24 mouse cellular contexts compared by ENCODE assay signal in genomic region chr7:34867289-34867688, GRCm38 (mm10). TPM values are rescaled to one million over a fixed set of nuclear protein-coding genes. Genes with fewer than 3 reads are reported as not detected.
A peak's percentile ranks its signal among the peaks of the same experiment; 100 is the strongest.
DNase-seq lines count a peak whose midpoint lies in the region; ATAC-seq and TF ChIP-seq lines count a peak whose summit lies in the region.
"Had no signal": no experiment of that assay in that cellular context is flagged by ENCODE, and none has a peak within 500 bp of the region (broad histone marks: within the 10 kb centered on the region; RNA-seq: fewer than 3 reads in every experiment).

No protein-coding gene starts in this region.

- TF ChIP-seq CTCF in midbrain, postnatal 0 days (IDR thresholded peaks at IDR 0.05) = no peak

- no peaks in the 10 kb centered on the region for H3K4me1 ChIP-seq in kidney, embryonic 14.5 days (ENCODE audit: control insufficient read depth, insufficient read depth, low read length)
- H3K4me1 ChIP-seq in midbrain, embryonic 15.5 days = peaks cover 19% of the 10 kb centered on the region; the same call in 1 of the 2 replicates
- H3K4me1 ChIP-seq in midbrain, postnatal 0 days (ENCODE audit: insufficient read depth, low read length) = no peaks in the 10 kb centered on the region
- H3K4me1 ChIP-seq in embryonic facial prominence, embryonic 11.5 days (ENCODE audit: control insufficient read depth, insufficient read depth, low read length) = no peaks in the 10 kb centered on the region
- H3K4me1 ChIP-seq: heart, embryonic 15.5 days had no signal

- ATAC-seq in kidney, embryonic 14.5 days (ENCODE audit: low FRiP score, low TSS enrichment) = peak; percentile 52; the same call in 1 of the 2 replicates
- no peak for ATAC-seq in midbrain, embryonic 15.5 days (replicated peaks)
- no peak for ATAC-seq in midbrain, postnatal 0 days (ENCODE audit: low FRiP score)
- no peak for ATAC-seq in embryonic facial prominence, embryonic 11.5 days (replicated peaks; ENCODE audit: insufficient number of reproducible peaks, low FRiP score, low TSS enrichment, low read depth)
- ATAC-seq: forebrain, embryonic 16.5 days; hindbrain, embryonic 16.5 days had no signal

- no peak overlapping the region for H3K9ac ChIP-seq in kidney, embryonic 14.5 days (ENCODE audit: low read depth, low read length)
- H3K9ac ChIP-seq in midbrain, embryonic 15.5 days = no peak overlapping the region
- H3K9ac ChIP-seq in midbrain, postnatal 0 days (replicated peaks; ENCODE audit: low read length, poor library complexity, severe bottlenecking) = no peak overlapping the region
- H3K9ac ChIP-seq in embryonic facial prominence, embryonic 11.5 days (replicated peaks; ENCODE audit: low read length) = no peak overlapping the region
- H3K9ac ChIP-seq: embryonic facial prominence, embryonic 13.5 days; heart, embryonic 15.5 days had no signal

- intact Hi-C loops in left cerebral cortex, postnatal 10 days (cut with DNase I) = no loop called here

- no peak overlapping the region for H3K4me2 ChIP-seq in kidney, embryonic 14.5 days (replicated peaks; ENCODE audit: low read depth, low read length)
- no peak overlapping the region for H3K4me2 ChIP-seq in midbrain, embryonic 15.5 days
- H3K4me2 ChIP-seq in midbrain, postnatal 0 days (ENCODE audit: low read depth, low read length, poor library complexity, severe bottlenecking) = no peak overlapping the region
- H3K4me2 ChIP-seq in embryonic facial prominence, embryonic 11.5 days (ENCODE audit: low read depth, low read length) = no peak overlapping the region
- H3K4me2 ChIP-seq: embryonic facial prominence, embryonic 13.5 days; heart, embryonic 11.5 days; heart, embryonic 15.5 days had no signal

- H3K27ac ChIP-seq in kidney, embryonic 14.5 days (ENCODE audit: low read depth, low read length) = no peak overlapping the region
- peak overlapping the region; percentile 31; the same call in 1 of the 2 replicates for H3K27ac ChIP-seq in midbrain, embryonic 15.5 days
- H3K27ac ChIP-seq in midbrain, postnatal 0 days (ENCODE audit: low read depth, low read length) = no peak overlapping the region
- no peak overlapping the region for H3K27ac ChIP-seq in embryonic facial prominence, embryonic 11.5 days (replicated peaks; ENCODE audit: low read depth, low read length)
- H3K27ac ChIP-seq: embryonic facial prominence, embryonic 13.5 days; forebrain, embryonic 10.5 days; heart, embryonic 15.5 days had no signal

- no peaks in the 10 kb centered on the region for H3K36me3 ChIP-seq in kidney, embryonic 14.5 days (ENCODE audit: control insufficient read depth, insufficient read depth, low read length)
- no peaks in the 10 kb centered on the region for H3K36me3 ChIP-seq in midbrain, embryonic 15.5 days (replicated peaks)
- H3K36me3 ChIP-seq in midbrain, postnatal 0 days (ENCODE audit: insufficient read depth, low read length) = no peaks in the 10 kb centered on the region
- H3K36me3 ChIP-seq in embryonic facial prominence, embryonic 11.5 days (replicated peaks; ENCODE audit: control insufficient read depth, insufficient read depth, low read depth, low read length) = no peaks in the 10 kb centered on the region
- H3K36me3 ChIP-seq: embryonic facial prominence, embryonic 13.5 days; forebrain, embryonic 10.5 days; heart, embryonic 15.5 days had no signal

- DNase-seq in kidney, adult 18-20 months = no peak
- DNase-seq in midbrain, postnatal 0 days (ENCODE audit: low spot score) = no peak
- peak; percentile 42 for DNase-seq in embryonic facial prominence, embryonic 11.5 days (ENCODE audit: low spot score)
- no peak for DNase-seq in cerebellum, postnatal 25 days
- no peak for DNase-seq in left cerebral cortex, postnatal 10 days (ENCODE audit: extremely low spot score in 1 of 2, low spot score in 2 of 2)
- DNase-seq: adrenal gland, adult 2 months; adrenal gland, postnatal 25 days; cerebellum, adult 2 months; cerebellum, postnatal 10 days; embryo, embryonic 11 days; gastrocnemius, postnatal 10 days; heart, adult 18-20 months; heart, postnatal 14 days had no signal

- no peaks in the 10 kb centered on the region for H3K9me3 ChIP-seq in kidney, embryonic 14.5 days (ENCODE audit: control insufficient read depth, low read length)
- H3K9me3 ChIP-seq in midbrain, embryonic 15.5 days = no peaks in the 10 kb centered on the region
- no peaks in the 10 kb centered on the region for H3K9me3 ChIP-seq in midbrain, postnatal 0 days (ENCODE audit: low read length)
- H3K9me3 ChIP-seq in embryonic facial prominence, embryonic 11.5 days (replicated peaks; ENCODE audit: control insufficient read depth, low read length) = no peaks in the 10 kb centered on the region
- H3K9me3 ChIP-seq: embryonic facial prominence, embryonic 13.5 days; forebrain, embryonic 10.5 days; heart, embryonic 15.5 days had no signal

- WGBS in kidney, embryonic 14.5 days = 28% methylated on average over 6 of the region's 6 CpGs
- 43% methylated on average over 6 of the region's 6 CpGs for WGBS in midbrain, embryonic 15.5 days
- WGBS in midbrain, postnatal 0 days = 46% methylated on average over 6 of the region's 6 CpGs
- 25% methylated on average over 6 of the region's 6 CpGs for WGBS in embryonic facial prominence, embryonic 11.5 days

- H3K4me3 ChIP-seq in kidney, embryonic 14.5 days (ENCODE audit: low read length) = no peak overlapping the region
- H3K4me3 ChIP-seq in midbrain, embryonic 15.5 days = no peak overlapping the region
- H3K4me3 ChIP-seq in midbrain, postnatal 0 days (ENCODE audit: low read depth, low read length) = no peak overlapping the region
- no peak overlapping the region for H3K4me3 ChIP-seq in embryonic facial prominence, embryonic 11.5 days (ENCODE audit: low read depth, low read length)
- H3K4me3 ChIP-seq: embryonic facial prominence, embryonic 13.5 days; erythroblast, embryonic 14.5 days; forebrain, embryonic 10.5 days; heart, embryonic 15.5 days had no signal

- H3K27me3 ChIP-seq in kidney, embryonic 14.5 days (ENCODE audit: control insufficient read depth, insufficient read depth, low read length) = no peaks in the 10 kb centered on the region
- H3K27me3 ChIP-seq in midbrain, embryonic 15.5 days (replicated peaks) = no peaks in the 10 kb centered on the region
- H3K27me3 ChIP-seq in midbrain, postnatal 0 days (ENCODE audit: insufficient read depth, low read length) = no peaks in the 10 kb centered on the region
- H3K27me3 ChIP-seq in embryonic facial prominence, embryonic 11.5 days (ENCODE audit: control insufficient read depth, insufficient read depth, low read length) = no peaks in the 10 kb centered on the region
- H3K27me3 ChIP-seq: embryonic facial prominence, embryonic 13.5 days; heart, embryonic 15.5 days had no signal

RNA-seq across cellular contexts. Expression of gene Pepd, which starts 44.9 kb away (rescaled TPM):
- polyA plus RNA-seq in kidney, embryonic 14.5 days (2014; fragmentation: Nextera tagmentation; extraction: Ambion mirVana) = 109 and 122 TPM in 2 replicates
- 62.5 and 66.3 TPM in 2 replicates for polyA plus RNA-seq in midbrain, embryonic 15.5 days (2015; fragmentation: Nextera tagmentation; extraction: Ambion mirVana)
- total RNA-seq in midbrain, postnatal 0 days (2014; rRNA removed) = 57.4 and 60.8 TPM in 2 replicates
- 69.8 and 70.1 TPM in 2 replicates for polyA plus RNA-seq in midbrain, postnatal 0 days (2015; fragmentation: Nextera tagmentation; extraction: Ambion mirVana)
- 68.4 and 69.6 TPM in 2 replicates for polyA plus RNA-seq in embryonic facial prominence, embryonic 11.5 days (2014; fragmentation: Nextera tagmentation; extraction: Ambion mirVana)
- total RNA-seq in left cerebral cortex, postnatal 10 days (2021) = 10 to 100 TPM; 31.8 to 32.4 TPM

RNA-seq across cellular contexts. Expression of gene Chst8, which starts 54.8 kb away (rescaled TPM):
- polyA plus RNA-seq in kidney, embryonic 14.5 days (2014; fragmentation: Nextera tagmentation; extraction: Ambion mirVana) = 8.7 and 9.1 TPM in 2 replicates
- polyA plus RNA-seq in midbrain, embryonic 15.5 days (2015; fragmentation: Nextera tagmentation; extraction: Ambion mirVana) = 17.1 TPM in 2 replicates
- 17.4 and 20.1 TPM in 2 replicates for total RNA-seq in midbrain, postnatal 0 days (2014; rRNA removed)
- 13.5 and 16.2 TPM in 2 replicates for polyA plus RNA-seq in midbrain, postnatal 0 days (2015; fragmentation: Nextera tagmentation; extraction: Ambion mirVana)
- 7.6 and 8.9 TPM in 2 replicates for polyA plus RNA-seq in embryonic facial prominence, embryonic 11.5 days (2014; fragmentation: Nextera tagmentation; extraction: Ambion mirVana)
- total RNA-seq in left cerebral cortex, postnatal 10 days (2021) = 10 to 100 TPM; 16.8 to 17.6 TPM
- total RNA-seq: common myeloid progenitor, adult 5-6 weeks; hematopoietic stem cell, adult 5-6 weeks had no signal
- polyA plus RNA-seq: erythroblast, embryonic 14.5 days had no signal
